25 mouse cellular contexts compared by ENCODE assay signal in genomic region chr2:68345269-68345668, GRCm38 (mm10).
DNase-seq lines count a peak whose midpoint lies in the region; ATAC-seq and TF ChIP-seq lines count a peak whose summit lies in the region.
"Had no signal": no experiment of that assay in that cellular context is flagged by ENCODE, and none has a peak within 500 bp of the region (broad histone marks: within the 10 kb centered on the region; RNA-seq: fewer than 3 reads in every experiment).

No protein-coding gene starts in this region.

- H3K4me1 ChIP-seq in embryonic facial prominence, embryonic 14.5 days (ENCODE audit: control insufficient read depth, insufficient read depth, low read length), result no peaks in the 10 kb centered on the region
- H3K4me1 ChIP-seq in embryonic facial prominence, embryonic 10.5 days, result peaks cover 24% of the 10 kb centered on the region
- H3K4me1 ChIP-seq in hindbrain, embryonic 13.5 days (replicated peaks), result peaks cover 27% of the 10 kb centered on the region
- peaks cover 15% of the 10 kb centered on the region for H3K4me1 ChIP-seq in hindbrain, embryonic 12.5 days
- no peaks in the 10 kb centered on the region for H3K4me1 ChIP-seq in limb, embryonic 13.5 days
- no peaks in the 10 kb centered on the region for H3K4me1 ChIP-seq in limb, embryonic 10.5 days
- no peaks in the 10 kb centered on the region for H3K4me1 ChIP-seq in stomach, embryonic 15.5 days
- no peaks in the 10 kb centered on the region for H3K4me1 ChIP-seq in stomach, postnatal 0 days (replicated peaks; ENCODE audit: control insufficient read depth, insufficient read depth)

- H3K9ac ChIP-seq in embryonic facial prominence, embryonic 14.5 days (ENCODE audit: low read depth, low read length), result no peak overlapping the region
- no peak overlapping the region for H3K9ac ChIP-seq in hindbrain, embryonic 13.5 days
- H3K9ac ChIP-seq in hindbrain, embryonic 12.5 days, result no peak overlapping the region
- no peak overlapping the region for H3K9ac ChIP-seq in limb, embryonic 13.5 days
- H3K9ac ChIP-seq in stomach, embryonic 15.5 days, result no peak overlapping the region
- H3K9ac ChIP-seq in stomach, postnatal 0 days (ENCODE audit: low read length), result no peak overlapping the region
- H3K9ac ChIP-seq: embryonic facial prominence, embryonic 13.5 days; forebrain, embryonic 13.5 days; forebrain, embryonic 15.5 days had no signal

- peak; percentile 22 for DNase-seq in embryonic facial prominence, embryonic 14.5 days (ENCODE audit: low spot score)
- DNase-seq in embryonic facial prominence, embryonic 10.5 days (ENCODE audit: low spot score), result no peak
- DNase-seq in limb, embryonic 10.5 days (ENCODE audit: low spot score), result no peak
- no peak for DNase-seq in stomach, postnatal 0 days (ENCODE audit: low spot score)
- DNase-seq: adrenal gland, adult 8-10 months; adrenal gland, postnatal 14 days; adrenal gland, postnatal 36 days; B cell, adult 2 months; cerebellum, adult 11-12 months; cerebellum, adult 2 months; cerebellum, adult 9-10 months; cerebellum, postnatal 10 days; cerebellum, postnatal 25 days had no signal

- H3K4me2 ChIP-seq in embryonic facial prominence, embryonic 14.5 days (ENCODE audit: low read depth, low read length), result no peak overlapping the region
- H3K4me2 ChIP-seq in hindbrain, embryonic 13.5 days, result no peak overlapping the region
- H3K4me2 ChIP-seq in hindbrain, embryonic 12.5 days (replicated peaks), result no peak overlapping the region
- H3K4me2 ChIP-seq in limb, embryonic 13.5 days (replicated peaks), result no peak overlapping the region
- no peak overlapping the region for H3K4me2 ChIP-seq in stomach, embryonic 15.5 days
- H3K4me2 ChIP-seq in stomach, postnatal 0 days (replicated peaks; ENCODE audit: low read depth), result no peak overlapping the region
- H3K4me2 ChIP-seq: embryonic facial prominence, embryonic 13.5 days; forebrain, embryonic 13.5 days; forebrain, embryonic 15.5 days had no signal

- no peak overlapping the region for H3K27ac ChIP-seq in embryonic facial prominence, embryonic 14.5 days (replicated peaks; ENCODE audit: low read depth, low read length)
- H3K27ac ChIP-seq in embryonic facial prominence, embryonic 10.5 days (replicated peaks), result no peak overlapping the region
- H3K27ac ChIP-seq in hindbrain, embryonic 13.5 days, result peak overlapping the region; percentile 35; the same call in 1 of the 2 replicates
- no peak overlapping the region for H3K27ac ChIP-seq in hindbrain, embryonic 12.5 days
- H3K27ac ChIP-seq in limb, embryonic 13.5 days, result no peak overlapping the region
- no peak overlapping the region for H3K27ac ChIP-seq in limb, embryonic 10.5 days
- H3K27ac ChIP-seq in stomach, embryonic 15.5 days, result no peak overlapping the region
- no peak overlapping the region for H3K27ac ChIP-seq in stomach, postnatal 0 days (replicated peaks)
- H3K27ac ChIP-seq: embryonic facial prominence, embryonic 13.5 days; forebrain, embryonic 13.5 days; forebrain, embryonic 15.5 days had no signal

- TF ChIP-seq EP300 in stomach, postnatal 0 days (optimal IDR thresholded peaks at IDR 0.05), result no peak

- no peaks in the 10 kb centered on the region for H3K36me3 ChIP-seq in embryonic facial prominence, embryonic 14.5 days (ENCODE audit: control insufficient read depth, insufficient read depth, low read length)
- H3K36me3 ChIP-seq in embryonic facial prominence, embryonic 10.5 days (replicated peaks), result peaks cover 27% of the 10 kb centered on the region
- peaks cover 9% of the 10 kb centered on the region for H3K36me3 ChIP-seq in hindbrain, embryonic 13.5 days
- peaks cover 10% of the 10 kb centered on the region; the same call in 1 of the 2 replicates for H3K36me3 ChIP-seq in hindbrain, embryonic 12.5 days
- peaks cover 15% of the 10 kb centered on the region; the same call in 1 of the 2 replicates for H3K36me3 ChIP-seq in limb, embryonic 13.5 days
- H3K36me3 ChIP-seq in limb, embryonic 10.5 days, result peaks cover 47% of the 10 kb centered on the region
- H3K36me3 ChIP-seq in stomach, embryonic 15.5 days, result no peaks in the 10 kb centered on the region; the same call in 1 of the 2 replicates
- peaks cover 3% of the 10 kb centered on the region; the same call in 1 of the 2 replicates for H3K36me3 ChIP-seq in stomach, postnatal 0 days (ENCODE audit: control insufficient read depth, insufficient read depth, low read length)
- H3K36me3 ChIP-seq: embryonic facial prominence, embryonic 13.5 days; G1E had no signal

- TF ChIP-seq CTCF in stomach, postnatal 0 days (IDR thresholded peaks at IDR 0.05; ENCODE audit: low read depth), result no peak

- peak; percentile 35; the same call in 1 of the 2 replicates for ATAC-seq in embryonic facial prominence, embryonic 14.5 days (ENCODE audit: low read depth)
- ATAC-seq in hindbrain, embryonic 13.5 days (ENCODE audit: low FRiP score), result no peak
- ATAC-seq in hindbrain, embryonic 12.5 days (ENCODE audit: low FRiP score), result no peak
- ATAC-seq in limb, embryonic 13.5 days (ENCODE audit: low FRiP score, low read depth), result peak; percentile 22; the same call in 1 of the 2 replicates
- 0 out of 2 replicates have a peak, but pooled peaks have one; percentile 21 for ATAC-seq in stomach, embryonic 15.5 days (ENCODE audit: insufficient read depth, low FRiP score, low read depth)
- ATAC-seq in stomach, postnatal 0 days (ENCODE audit: low FRiP score, low TSS enrichment), result no peak
- ATAC-seq: activated CD4-positive, CD25-positive, alpha-beta regulatory T cell, adult 4 months; CD4-positive, CD25-positive, alpha-beta regulatory T cell, adult 4 months; forebrain, embryonic 13.5 days; forebrain, embryonic 15.5 days; Patski had no signal

- no peaks in the 10 kb centered on the region for H3K9me3 ChIP-seq in embryonic facial prominence, embryonic 14.5 days (ENCODE audit: control insufficient read depth, low read length)
- no peaks in the 10 kb centered on the region for H3K9me3 ChIP-seq in embryonic facial prominence, embryonic 10.5 days
- H3K9me3 ChIP-seq in hindbrain, embryonic 13.5 days, result no peaks in the 10 kb centered on the region
- H3K9me3 ChIP-seq in hindbrain, embryonic 12.5 days (replicated peaks), result no peaks in the 10 kb centered on the region
- no peaks in the 10 kb centered on the region for H3K9me3 ChIP-seq in limb, embryonic 13.5 days
- H3K9me3 ChIP-seq in limb, embryonic 10.5 days (replicated peaks), result no peaks in the 10 kb centered on the region
- no peaks in the 10 kb centered on the region for H3K9me3 ChIP-seq in stomach, embryonic 15.5 days
- no peaks in the 10 kb centered on the region for H3K9me3 ChIP-seq in stomach, postnatal 0 days (ENCODE audit: control insufficient read depth, low read length)
- H3K9me3 ChIP-seq: embryonic facial prominence, embryonic 13.5 days; forebrain, embryonic 13.5 days; forebrain, embryonic 15.5 days had no signal

- H3K27me3 ChIP-seq in embryonic facial prominence, embryonic 14.5 days (replicated peaks; ENCODE audit: control insufficient read depth, insufficient read depth, low read length), result no peaks in the 10 kb centered on the region
- H3K27me3 ChIP-seq in embryonic facial prominence, embryonic 10.5 days (replicated peaks; ENCODE audit: low read depth, poor library complexity, severe bottlenecking), result no peaks in the 10 kb centered on the region
- H3K27me3 ChIP-seq in hindbrain, embryonic 13.5 days, result no peaks in the 10 kb centered on the region
- H3K27me3 ChIP-seq in hindbrain, embryonic 12.5 days, result no peaks in the 10 kb centered on the region
- no peaks in the 10 kb centered on the region; the same call in 1 of the 2 replicates for H3K27me3 ChIP-seq in limb, embryonic 13.5 days
- H3K27me3 ChIP-seq in limb, embryonic 10.5 days (ENCODE audit: low read depth, poor library complexity, severe bottlenecking), result no peaks in the 10 kb centered on the region
- no peaks in the 10 kb centered on the region for H3K27me3 ChIP-seq in stomach, embryonic 15.5 days (replicated peaks)
- H3K27me3 ChIP-seq in stomach, postnatal 0 days (ENCODE audit: control insufficient read depth, insufficient read depth, low read length), result no peaks in the 10 kb centered on the region
- H3K27me3 ChIP-seq: CH12.LX; embryonic facial prominence, embryonic 13.5 days; forebrain, embryonic 13.5 days; forebrain, embryonic 15.5 days; Patski had no signal

- H3K4me3 ChIP-seq in embryonic facial prominence, embryonic 14.5 days (ENCODE audit: low read depth, low read length), result no peak overlapping the region
- no peak overlapping the region for H3K4me3 ChIP-seq in embryonic facial prominence, embryonic 10.5 days
- H3K4me3 ChIP-seq in hindbrain, embryonic 13.5 days, result no peak overlapping the region
- no peak overlapping the region for H3K4me3 ChIP-seq in hindbrain, embryonic 12.5 days
- H3K4me3 ChIP-seq in limb, embryonic 13.5 days, result no peak overlapping the region
- H3K4me3 ChIP-seq in limb, embryonic 10.5 days, result no peak overlapping the region
- no peak overlapping the region for H3K4me3 ChIP-seq in stomach, embryonic 15.5 days (replicated peaks)
- H3K4me3 ChIP-seq in stomach, postnatal 0 days (ENCODE audit: low read depth, low read length), result no peak overlapping the region
- H3K4me3 ChIP-seq: embryonic facial prominence, embryonic 13.5 days; forebrain, embryonic 13.5 days; forebrain, embryonic 15.5 days had no signal

- 87% methylated on average over 9 of the region's 9 CpGs for WGBS in embryonic facial prominence, embryonic 14.5 days
- 88% methylated on average over 9 of the region's 9 CpGs for WGBS in embryonic facial prominence, embryonic 10.5 days
- WGBS in hindbrain, embryonic 13.5 days, result 85% methylated on average over 9 of the region's 9 CpGs
- 85% methylated on average over 9 of the region's 9 CpGs for WGBS in hindbrain, embryonic 12.5 days
- WGBS in limb, embryonic 13.5 days, result 90% methylated on average over 9 of the region's 9 CpGs
- WGBS in limb, embryonic 10.5 days, result 93% methylated on average over 9 of the region's 9 CpGs
- 60% methylated on average over 9 of the region's 9 CpGs for WGBS in stomach, embryonic 15.5 days
- WGBS in stomach, postnatal 0 days, result 60% methylated on average over 9 of the region's 9 CpGs

Comparison
In these comparisons a context has a peak if more than half of its experiments do, and no peak if none do; other contexts are left out.
1. ATAC-seq: peak in embryonic facial prominence, embryonic 14.5 days (single experiment), limb, embryonic 13.5 days (single experiment) and stomach, embryonic 15.5 days (single experiment); none in hindbrain, embryonic 13.5 days (single experiment), hindbrain, embryonic 12.5 days (single experiment) and stomach, postnatal 0 days (single experiment).